Mouse (Mus musculus) lung, postnatal 0 days (tissue): ENCODE results near the gene Sspn. TPM values are rescaled to one million over a fixed set of nuclear protein-coding genes. Genes with fewer than 3 reads are reported as not detected.

Experiments used
- ATAC-seq: fragments of 200-750 bp; cut with Nextera tagmentation; 2 replicates; pipeline ENCODE4 v1.8.0; 2017; ENCODE audit warnings: moderate library complexity
- DNase-seq: peaks from one replicate; pipeline ENCODE4 v3.0.0-alpha.2; 2016; ENCODE audit warnings: low spot score
- H3K27ac ChIP-seq: fragments of 300-500 bp; sonication (generic); 2 replicates; pipeline ENCODE4 v1.5.1; 2014; ENCODE audit warnings: antibody characterized with exemption, mild to moderate bottlenecking, low read length, mixed read lengths
- H3K27me3 ChIP-seq: fragments of 300-500 bp; sonication (generic); replicated peaks from 2 replicates; pipeline ENCODE4 v1.6.1; 2014; ENCODE audit warnings: low read length, mixed read lengths; ENCODE audit not compliant: insufficient read depth
- H3K36me3 ChIP-seq: fragments of 300-500 bp; sonication (generic); 2 replicates; pipeline ENCODE4 v1.6.1; 2014; ENCODE audit warnings: low read length, mixed read lengths; ENCODE audit not compliant: insufficient read depth
- H3K4me1 ChIP-seq: fragments of 300-500 bp; sonication (generic); 2 replicates; pipeline ENCODE4 v1.6.1; 2014; ENCODE audit warnings: antibody characterized with exemption, low read depth, low read length, mixed read lengths; ENCODE audit not compliant: insufficient read depth
- H3K4me2 ChIP-seq: fragments of 300-500 bp; sonication (generic); replicated peaks from 2 replicates; pipeline ENCODE4 v1.6.1; 2014; ENCODE audit warnings: low read depth, mild to moderate bottlenecking, low read length, moderate library complexity, mixed read lengths
- H3K4me3 ChIP-seq: fragments of 300-500 bp; sonication (generic); 2 replicates; pipeline ENCODE4 v1.5.1; 2014; ENCODE audit warnings: low read depth, low read length
- H3K9ac ChIP-seq: fragments of 300-500 bp; sonication (generic); replicated peaks from 2 replicates; pipeline ENCODE4 v1.6.1; 2014; ENCODE audit warnings: low read depth, mild to moderate bottlenecking
- H3K9me3 ChIP-seq: fragments of 300-500 bp; sonication (generic); 2 replicates; pipeline ENCODE4 v1.6.1; 2016; ENCODE audit warnings: low read length, mixed read lengths
- CTCF ChIP-seq: IDR thresholded peaks from 2 replicates; pipeline ENCODE4 v1.5.1; 2016; ENCODE audit warnings: antibody characterized with exemption, mild to moderate bottlenecking
- EP300 ChIP-seq: IDR thresholded peaks from 2 replicates; pipeline ENCODE4 v1.6.1; 2016; ENCODE audit warnings: antibody characterized with exemption, mild to moderate bottlenecking, control low read depth
- WGBS: fragments of 180-500 bp; shearing (Covaris S2); extraction: QIAGEN DNeasy Blood & Tissue Kit; methylation state at CpG from one replicate; pipeline ENCODE4 v1.1.7; 2014; 5-methylcytosine and 5-hydroxymethylcytosine counted together
- polyA plus RNA-seq: library from polyadenylated mRNA; unstranded; fragments of >200 nt; fragmentation: Nextera tagmentation; extraction: Ambion mirVana; gene quantifications from 2 replicates; pipeline ENCODE4 v1.2.1, GENCODE M21; 2015

Sspn gene
- polyA plus RNA-seq, 1 experiment from 2014 or later, result 7.6 TPM

DNA sequence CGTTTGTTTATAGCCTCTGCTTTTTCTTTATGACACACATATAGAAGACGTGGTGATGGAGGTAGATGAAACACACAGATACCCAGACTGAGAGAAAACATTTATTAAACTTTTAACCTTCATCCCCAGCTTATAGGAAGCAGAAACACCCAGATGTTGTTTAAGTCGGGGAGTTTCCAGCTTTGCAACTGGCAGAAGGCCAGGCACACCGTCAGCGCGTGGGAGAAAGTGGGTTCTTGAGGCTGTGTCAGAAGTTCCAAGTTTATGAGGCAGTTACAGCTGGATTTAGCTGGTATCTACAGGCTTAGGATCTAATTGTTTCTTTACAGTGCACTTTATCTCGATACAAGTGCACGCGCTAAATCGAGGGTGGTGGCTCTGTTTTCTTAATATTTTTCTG is 61.5 kb downstream of the Sspn start:
- no peak for TF ChIP-seq CTCF
- no peak for TF ChIP-seq EP300
- H3K4me1 ChIP-seq, result no peaks in the 10 kb centered on the region
- H3K4me2 ChIP-seq, result no peak overlapping the region
- no peaks in the 10 kb centered on the region for H3K36me3 ChIP-seq
- DNase-seq (peak; percentile 16), ATAC-seq (no peak)
- no peak overlapping the region for H3K27ac ChIP-seq
- H3K9ac ChIP-seq, result no peak overlapping the region
- no peaks in the 10 kb centered on the region for H3K9me3 ChIP-seq
- 50% methylated on average over 10 of the region's 10 CpGs for WGBS
- H3K4me3 ChIP-seq, result no peak overlapping the region
- no peaks in the 10 kb centered on the region for H3K27me3 ChIP-seq

DNA sequence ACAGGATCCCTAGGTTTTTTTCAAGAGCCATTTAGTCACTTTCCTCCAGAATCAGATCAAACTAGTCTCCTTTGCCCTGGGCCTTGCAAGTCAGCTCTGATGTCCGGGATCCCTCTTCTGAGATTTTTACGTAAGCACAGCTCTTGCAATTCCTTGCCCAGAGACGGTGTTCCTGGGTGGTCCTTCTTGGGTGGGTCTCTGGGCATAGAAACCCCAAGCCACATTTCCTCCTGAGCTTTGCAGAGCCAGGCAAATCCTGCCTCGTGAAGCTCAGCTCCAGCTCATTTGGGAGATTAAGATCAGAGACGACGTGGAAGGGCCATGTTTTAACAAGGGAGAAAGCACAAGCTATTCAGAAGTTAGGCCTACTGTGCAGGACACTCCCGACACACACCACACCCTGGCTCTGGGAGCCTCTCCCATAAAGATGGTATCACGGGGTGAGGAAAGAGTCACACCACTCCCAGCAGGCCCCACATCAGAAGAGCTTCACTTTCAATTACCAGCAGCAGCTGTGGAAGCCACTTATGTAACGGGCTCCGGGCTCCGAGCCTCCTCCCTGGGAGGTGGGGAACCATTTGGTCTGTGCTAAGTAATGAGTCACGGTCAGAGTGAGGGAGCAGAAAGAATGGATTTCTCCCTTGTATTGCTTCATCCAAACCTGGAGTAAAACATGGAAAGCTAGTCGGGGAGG is 67.0 kb downstream of the Sspn start:
- peak; percentile 73 for DNase-seq
- Histone ChIP-seq H3K4me3 (no peak overlapping the region), H3K9ac (no peak overlapping the region; the same call in 1 of the 2 replicates), H3K4me1 (no peaks in the 10 kb centered on the region), H3K36me3 (no peaks in the 10 kb centered on the region), H3K9me3 (no peaks in the 10 kb centered on the region), H3K27me3 (no peaks in the 10 kb centered on the region), H3K4me2 (no peak overlapping the region), H3K27ac (no peak overlapping the region)
- ATAC-seq, result peak; percentile 84
- TF ChIP-seq CTCF (no peak), EP300 (no peak)
- 24% methylated on average over 13 of the region's 13 CpGs for WGBS

DNA sequence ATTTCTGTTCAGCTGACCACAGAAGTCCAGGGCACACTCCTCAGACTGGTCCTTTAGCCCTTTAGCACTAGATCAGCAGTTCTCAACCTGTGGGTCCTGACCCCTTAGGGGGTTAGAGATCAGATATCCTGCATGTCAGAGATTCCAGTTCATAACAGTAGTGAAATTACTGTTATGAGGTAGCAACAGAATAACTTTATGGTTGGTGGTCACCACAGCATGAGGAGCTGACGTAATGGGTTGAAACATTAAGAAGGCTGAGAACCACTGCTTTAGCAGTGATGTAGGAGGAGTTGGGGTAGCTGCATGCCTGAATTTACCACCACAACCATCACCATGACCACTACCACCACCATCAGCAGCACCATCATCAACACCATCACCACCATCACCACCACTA is 69.3 kb downstream of the Sspn start:
- Histone ChIP-seq H3K9me3 (no peaks in the 10 kb centered on the region), H3K27me3 (no peaks in the 10 kb centered on the region), H3K4me2 (no peak overlapping the region), H3K36me3 (no peaks in the 10 kb centered on the region), H3K9ac (no peak overlapping the region), H3K4me3 (no peak overlapping the region), H3K27ac (no peak overlapping the region), H3K4me1 (no peaks in the 10 kb centered on the region)
- WGBS, result 95% methylated on average over 1 of the region's 1 CpGs
- ATAC-seq (no peak), DNase-seq (no peak)
- TF ChIP-seq EP300, result no peak
- TF ChIP-seq CTCF, result no peak

GRCm38 (mm10) chr6:146001396-146002191 is 70.2 kb downstream of the Sspn start:
- WGBS, result 88% methylated on average over 22 of the region's 22 CpGs
- TF ChIP-seq EP300 (no peak), CTCF (no peak)
- no peak overlapping the region for H3K27ac ChIP-seq
- H3K27me3 ChIP-seq, result no peaks in the 10 kb centered on the region
- DNase-seq, result no peak
- no peaks in the 10 kb centered on the region for H3K36me3 ChIP-seq
- no peak overlapping the region for H3K4me2 ChIP-seq
- ATAC-seq, result no peak
- H3K4me1 ChIP-seq, result no peaks in the 10 kb centered on the region
- no peaks in the 10 kb centered on the region for H3K9me3 ChIP-seq
- H3K4me3 ChIP-seq, result no peak overlapping the region
- no peak overlapping the region for H3K9ac ChIP-seq

- ATAC-seq, result no peak
- WGBS, result 60% methylated on average over 3 of the region's 3 CpGs
- no peak for DNase-seq
These were observed 72.7 kb downstream of the Sspn start for GRCm38 (mm10) chr6:146004174-146004601.

DNA sequence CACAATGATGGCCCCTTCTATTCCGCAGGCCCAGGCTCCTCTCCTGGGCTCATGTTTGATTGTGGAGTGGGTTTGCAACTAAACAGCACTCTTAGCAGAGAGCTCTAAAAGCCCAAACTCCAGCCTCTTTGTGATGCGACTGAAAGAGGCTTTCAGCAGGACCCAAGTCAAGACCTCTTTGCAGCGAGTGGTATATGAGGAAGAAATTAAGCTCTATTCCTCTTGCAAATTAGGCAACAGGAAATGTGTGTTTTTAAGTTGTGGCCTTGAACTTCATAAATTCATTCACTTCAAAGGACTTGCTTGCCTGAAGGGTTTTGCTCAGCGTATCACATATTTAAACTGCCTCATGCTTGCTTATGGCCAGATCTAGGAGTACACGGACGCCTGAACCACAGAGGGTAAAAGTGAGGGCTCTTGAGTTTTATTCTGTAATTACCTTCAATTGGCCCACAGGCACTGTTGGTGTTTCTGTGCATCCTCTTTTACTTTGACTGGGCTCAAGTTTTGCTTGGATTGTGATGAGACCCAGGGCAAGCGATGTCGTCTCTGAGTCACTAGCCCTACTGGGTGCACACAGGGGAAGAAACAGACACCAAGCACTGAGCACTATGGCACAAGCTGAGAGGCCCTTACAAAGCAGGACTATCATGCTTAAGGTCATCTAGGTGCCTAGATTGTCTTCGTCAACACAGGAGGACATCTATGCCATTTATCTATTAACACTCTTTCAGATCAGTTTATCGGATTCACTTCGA is 73.9 kb downstream of the Sspn start:
- Histone ChIP-seq H3K36me3 (no peaks in the 10 kb centered on the region), H3K4me3 (no peak overlapping the region), H3K4me2 (no peak overlapping the region), H3K9ac (no peak overlapping the region), H3K4me1 (peaks cover 5% of the 10 kb centered on the region; the same call in 1 of the 2 replicates), H3K9me3 (no peaks in the 10 kb centered on the region), H3K27me3 (no peaks in the 10 kb centered on the region), H3K27ac (no peak overlapping the region)
- TF ChIP-seq CTCF, result no peak
- TF ChIP-seq EP300, result no peak
- no peak for DNase-seq
- 62% methylated on average over 11 of the region's 11 CpGs for WGBS
- ATAC-seq, result no peak

More at GRCm38 (mm10) chr6:146004174-146004601, 72.7 kb downstream of the Sspn start:
- no peak for TF ChIP-seq CTCF
- TF ChIP-seq EP300, result no peak
- Histone ChIP-seq H3K27ac (no peak overlapping the region), H3K36me3 (no peaks in the 10 kb centered on the region), H3K27me3 (no peaks in the 10 kb centered on the region), H3K9ac (no peak overlapping the region), H3K4me3 (no peak overlapping the region), H3K4me1 (peaks cover 5% of the 10 kb centered on the region; the same call in 1 of the 2 replicates), H3K9me3 (no peaks in the 10 kb centered on the region), H3K4me2 (no peak overlapping the region)
